Mouse (Mus musculus) forebrain, embryonic 14.5 days (tissue): Measurements from ENCODE around the gene Ica1l. TPM values are rescaled to one million over a fixed set of nuclear protein-coding genes. Genes with fewer than 3 reads are reported as not detected.

Experiments
- ATAC-seq: fragments of 200-750 bp; cut with Nextera tagmentation; 2 replicates; pipeline ENCODE4 v1.8.0; 2017; ENCODE audit warnings: mild to moderate bottlenecking, moderate library complexity
- DNase-seq: peaks from one replicate; pipeline ENCODE4 v3.0.0-alpha.2; 2015; ENCODE audit warnings: low spot score
- H3K27ac ChIP-seq: fragments of 300-500 bp; sonication (generic); 2 replicates; pipeline ENCODE4 v1.5.1; 2014; ENCODE audit warnings: low read depth, mild to moderate bottlenecking, control low read depth, low read length, moderate library complexity
- H3K27me3 ChIP-seq: fragments of 300-500 bp; sonication (generic); replicated peaks from 2 replicates; pipeline ENCODE4 v1.6.1; 2014; ENCODE audit warnings: low read length, control low read depth, mixed read lengths; ENCODE audit not compliant: control insufficient read depth, insufficient read depth
- H3K36me3 ChIP-seq: fragments of 300-500 bp; sonication (generic); 2 replicates; pipeline ENCODE4 v1.6.1; 2014; ENCODE audit warnings: low read length, control low read depth; ENCODE audit not compliant: control insufficient read depth, insufficient read depth
- H3K4me1 ChIP-seq: fragments of 300-500 bp; sonication (generic); 2 replicates; pipeline ENCODE4 v1.6.1; 2014; ENCODE audit warnings: antibody characterized with exemption, low read length, control low read depth; ENCODE audit not compliant: control insufficient read depth, insufficient read depth
- H3K4me2 ChIP-seq: fragments of 300-500 bp; sonication (generic); 2 replicates; pipeline ENCODE4 v1.6.1; 2014; ENCODE audit warnings: mild to moderate bottlenecking, control low read depth, low read length
- H3K4me3 ChIP-seq: fragments of 300-500 bp; sonication (generic); 2 replicates; pipeline ENCODE4 v1.5.1; 2014; ENCODE audit warnings: low read depth, low read length, control low read depth
- H3K9ac ChIP-seq: fragments of 300-500 bp; sonication (generic); 2 replicates; pipeline ENCODE4 v1.6.1; 2014; ENCODE audit warnings: mild to moderate bottlenecking, low read length, control low read depth, moderate library complexity
- H3K9me3 ChIP-seq: fragments of 300-500 bp; sonication (generic); replicated peaks from 2 replicates; pipeline ENCODE4 v1.6.1; 2016; ENCODE audit warnings: low read length, control low read depth, mixed read lengths; ENCODE audit not compliant: control insufficient read depth
- WGBS: fragments of 180-500 bp; shearing (Covaris S2); extraction: QIAGEN DNeasy Blood & Tissue Kit; methylation state at CpG from one replicate; pipeline ENCODE4 v1.1.7; 2014; 5-methylcytosine and 5-hydroxymethylcytosine counted together
- polyA plus RNA-seq: library from polyadenylated mRNA; unstranded; fragments of >200 nt; fragmentation: Nextera tagmentation; extraction: Ambion mirVana; gene quantifications from 2 replicates; pipeline ENCODE4 v1.2.1, GENCODE M21; 2014

The Ica1l gene
- polyA plus RNA-seq, 1 experiment from 2014 or later: 21.5 TPM

GRCm38 (mm10) chr1:59945969-59946368 is 97.0 kb downstream of the Ica1l start:
- Histone ChIP-seq H3K9ac (no peak overlapping the region), H3K4me3 (no peak overlapping the region), H3K27ac (no peak overlapping the region), H3K4me2 (no peak overlapping the region), H3K36me3 (peaks cover 15% of the 10 kb centered on the region), H3K4me1 (no peaks in the 10 kb centered on the region), H3K9me3 (no peaks in the 10 kb centered on the region), H3K27me3 (no peaks in the 10 kb centered on the region)
- WGBS: 82% methylated on average over 1 of the region's 1 CpGs
- ATAC-seq: no peak
- no peak for DNase-seq

- no peak for DNase-seq
- 67% methylated on average over 5 of the region's 5 CpGs for WGBS
- H3K4me3 ChIP-seq: no peak overlapping the region
Observed at GRCm38 (mm10) chr1:59943825-59944224, 99.2 kb downstream of the Ica1l start.

GRCm38 (mm10) chr1:59942057-59942790 is 100.8 kb downstream of the Ica1l start:
- H3K4me1 ChIP-seq: no peaks in the 10 kb centered on the region
- H3K9me3 ChIP-seq: no peaks in the 10 kb centered on the region
- ATAC-seq: no peak
- no peaks in the 10 kb centered on the region for H3K27me3 ChIP-seq
- no peaks in the 10 kb centered on the region for H3K36me3 ChIP-seq
- no peak overlapping the region for H3K27ac ChIP-seq
- 87% methylated on average over 6 of the region's 6 CpGs for WGBS
- no peak overlapping the region for H3K4me2 ChIP-seq
- DNase-seq: no peak
- no peak overlapping the region for H3K9ac ChIP-seq
- H3K4me3 ChIP-seq: no peak overlapping the region

More at GRCm38 (mm10) chr1:59943825-59944224, 99.2 kb downstream of the Ica1l start:
- Histone ChIP-seq H3K27me3 (no peaks in the 10 kb centered on the region), H3K4me2 (no peak overlapping the region), H3K27ac (no peak overlapping the region), H3K36me3 (no peaks in the 10 kb centered on the region), H3K9ac (no peak overlapping the region), H3K4me1 (no peaks in the 10 kb centered on the region), H3K9me3 (no peaks in the 10 kb centered on the region)
- ATAC-seq: no peak

- no peaks in the 10 kb centered on the region for H3K4me1 ChIP-seq
- no peak for ATAC-seq
Observed at GRCm38 (mm10) chr1:59941063-59941462, 101.9 kb downstream of the Ica1l start.

GRCm38 (mm10) chr1:59932991-59933390 is 110.0 kb downstream of the Ica1l start:
- Histone ChIP-seq H3K4me2 (no peak overlapping the region), H3K4me1 (no peaks in the 10 kb centered on the region), H3K9me3 (no peaks in the 10 kb centered on the region), H3K36me3 (no peaks in the 10 kb centered on the region), H3K27ac (no peak overlapping the region), H3K4me3 (no peak overlapping the region), H3K9ac (no peak overlapping the region), H3K27me3 (no peaks in the 10 kb centered on the region)
- no peak for ATAC-seq
- no peak for DNase-seq
- 61% methylated on average over 2 of the region's 2 CpGs for WGBS

More at GRCm38 (mm10) chr1:59941063-59941462, 101.9 kb downstream of the Ica1l start:
- no peak for DNase-seq
- Histone ChIP-seq H3K27me3 (no peaks in the 10 kb centered on the region), H3K4me2 (no peak overlapping the region), H3K27ac (no peak overlapping the region), H3K36me3 (no peaks in the 10 kb centered on the region), H3K4me3 (no peak overlapping the region), H3K9me3 (no peaks in the 10 kb centered on the region), H3K9ac (no peak overlapping the region)
- WGBS: 97% methylated on average over 1 of the region's 1 CpGs

Other genes starting within 250 kb of the Ica1l start
- 24.2 and 28.4 TPM in 2 replicates for gene Fam117b, start 130.2 kb downstream of the Ica1l start, polyA plus RNA-seq
- gene Carf, start 55.1 kb upstream of the Ica1l start, polyA plus RNA-seq: 6.1 and 7.7 TPM in 2 replicates
- gene Wdr12, start 55.5 kb upstream of the Ica1l start, polyA plus RNA-seq: 45.2 and 52.4 TPM in 2 replicates
- gene Nbeal1, start 137.4 kb upstream of the Ica1l start, polyA plus RNA-seq: 6.5 and 9.4 TPM in 2 replicates